ENCODE assay signal across 9 mouse cellular contexts in the genomic region with DNA sequence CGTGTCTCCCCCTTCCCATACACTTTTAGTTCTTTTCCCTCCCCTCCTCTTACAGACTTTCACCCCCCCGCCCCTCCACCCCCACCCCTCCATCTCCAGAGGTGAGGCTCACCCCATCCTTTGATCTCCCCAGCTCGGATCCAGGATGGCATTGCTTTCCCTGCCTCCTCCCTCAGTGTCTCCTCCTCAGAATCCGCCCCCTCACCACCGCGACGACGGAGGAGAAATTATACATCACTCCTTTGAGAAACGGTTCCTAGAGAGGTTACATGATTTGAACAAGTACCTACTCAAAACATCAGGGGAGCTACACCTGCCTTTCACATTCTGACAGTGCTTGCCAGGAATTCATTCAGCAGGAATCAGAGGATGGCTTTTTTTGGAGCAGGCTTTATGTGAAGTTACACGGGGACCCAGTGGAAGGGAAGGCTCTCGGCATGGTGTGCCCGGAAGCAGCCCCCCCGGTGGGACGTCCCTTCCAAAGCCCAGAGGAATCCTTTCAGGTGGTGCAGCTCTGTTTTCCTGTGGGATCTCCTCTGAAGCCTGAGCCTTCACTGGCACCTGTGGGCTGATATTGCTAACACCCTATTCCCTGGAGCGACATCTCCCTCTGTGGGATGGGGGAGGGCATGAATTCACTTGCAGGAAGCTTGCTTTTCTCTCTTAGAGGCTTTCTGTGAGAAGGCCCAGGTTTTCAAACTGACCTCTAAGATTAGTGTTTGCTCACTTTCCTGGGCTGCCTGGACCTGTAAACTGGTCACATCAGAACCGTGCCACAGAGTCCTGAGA. TPM values are rescaled to one million over a fixed set of nuclear protein-coding genes. Genes with fewer than 3 reads are reported as not detected.
DNase-seq lines count a peak whose midpoint lies in the region; ATAC-seq and TF ChIP-seq lines count a peak whose summit lies in the region.
"Had no signal": no experiment of that assay in that cellular context is flagged by ENCODE, and none has a peak within 500 bp of the region (broad histone marks: within the 10 kb centered on the region; RNA-seq: fewer than 3 reads in every experiment).

No protein-coding gene starts in this region.

- ATAC-seq in forebrain, embryonic 13.5 days = no peak
- no peak for ATAC-seq in neural tube, embryonic 12.5 days (ENCODE audit: low FRiP score, low read depth)
- ATAC-seq in inflammation-experienced regulatory T-cells, adult 6 months = no peak

- no peak overlapping the region for H3K4me3 ChIP-seq in layer of hippocampus, adult 2 months
- H3K4me3 ChIP-seq in forebrain, embryonic 13.5 days = peak overlapping the region; percentile 6; the same call in 1 of the 2 replicates
- no peak overlapping the region for H3K4me3 ChIP-seq in neural tube, embryonic 12.5 days

- peak overlapping the region; percentile 47 for H3K4me2 ChIP-seq in forebrain, embryonic 13.5 days
- H3K4me2 ChIP-seq in neural tube, embryonic 12.5 days (replicated peaks) = peak overlapping the region; percentile 46

- no peak overlapping the region for H3K27ac ChIP-seq in layer of hippocampus, adult 2 months
- H3K27ac ChIP-seq in forebrain, embryonic 13.5 days = peak overlapping the region; percentile 85
- H3K27ac ChIP-seq in neural tube, embryonic 12.5 days = no peak overlapping the region

- no peak for DNase-seq in layer of hippocampus, adult 2 months (ENCODE audit: low spot score in 2 of 2)
- no peak for DNase-seq in layer of hippocampus, adult 18-20 months (ENCODE audit: low spot score in 2 of 2)
- DNase-seq in kidney, postnatal 14 days = peak; percentile 13
- no peak for DNase-seq in layer of hippocampus, postnatal 25 days (ENCODE audit: extremely low spot score in 1 of 2, low spot score in 1 of 2)
- no peak for DNase-seq in embryo, embryonic 11 days
- DNase-seq: cerebellum, adult 11 months had no signal

- H3K36me3 ChIP-seq in forebrain, embryonic 13.5 days (ENCODE audit: poor library complexity, severe bottlenecking) = no peaks in the 10 kb centered on the region
- no peaks in the 10 kb centered on the region for H3K36me3 ChIP-seq in neural tube, embryonic 12.5 days

- no peaks in the 10 kb centered on the region for H3K27me3 ChIP-seq in forebrain, embryonic 13.5 days
- H3K27me3 ChIP-seq in neural tube, embryonic 12.5 days (replicated peaks) = no peaks in the 10 kb centered on the region; the same call in 1 of the 2 replicates

- peaks cover 4% of the 10 kb centered on the region; the same call in 1 of the 2 replicates for H3K9me3 ChIP-seq in forebrain, embryonic 13.5 days (replicated peaks)
- H3K9me3 ChIP-seq in neural tube, embryonic 12.5 days = no peaks in the 10 kb centered on the region

- H3K4me1 ChIP-seq in forebrain, embryonic 13.5 days = peaks cover 54% of the 10 kb centered on the region
- peaks cover 23% of the 10 kb centered on the region for H3K4me1 ChIP-seq in neural tube, embryonic 12.5 days

- peak overlapping the region; percentile 40; the same call in 1 of the 2 replicates for H3K9ac ChIP-seq in forebrain, embryonic 13.5 days
- peak overlapping the region; percentile 14; the same call in 1 of the 2 replicates for H3K9ac ChIP-seq in neural tube, embryonic 12.5 days

- 8% methylated on average over 15 of the region's 16 CpGs for WGBS in forebrain, embryonic 13.5 days
- WGBS in neural tube, embryonic 12.5 days = 9% methylated on average over 15 of the region's 16 CpGs

- TF ChIP-seq CTCF in layer of hippocampus, adult 2 months (conservative IDR thresholded peaks at IDR 0.05) = peak; percentile 35

RNA-seq across cellular contexts. Expression of a gene that starts 12.2 kb away (rescaled TPM):
- 10 to 100 TPM; 64.7 to 67.6 TPM for total RNA-seq in layer of hippocampus, adult 2 months (2021)
- 10 to 100 TPM; 58.7 to 60.7 TPM for total RNA-seq in layer of hippocampus, adult 18-20 months (2021)
- 101 and 105 TPM in 2 replicates for polyA plus RNA-seq in forebrain, embryonic 13.5 days (2015; fragmentation: Nextera tagmentation; extraction: Ambion mirVana)
- polyA plus RNA-seq in neural tube, embryonic 12.5 days (2016; fragmentation: Nextera tagmentation; extraction: Ambion mirVana) = 60.9 and 72.2 TPM in 2 replicates
- polyA plus RNA-seq in inflammation-experienced regulatory T-cells, adult 6 months (2017; shearing (Covaris generic)) = 1 to 10 TPM; 1.1 to 6.1 (median 4.0) TPM
- 10 to 100 TPM; 49.3 to 69.1 TPM for total RNA-seq in layer of hippocampus, postnatal 25 days (2021)
